ENCODE assay signal across 8 mouse cellular contexts in genomic region chr3:129754650-129755604, GRCm38 (mm10). TPM values are rescaled to one million over a fixed set of nuclear protein-coding genes. Genes with fewer than 3 reads are reported as not detected.
DNase-seq lines count a peak whose midpoint lies in the region; ATAC-seq lines count a peak whose summit lies in the region.

Egf (minus strand) TSS chr3:129755316.

- H3K4me3 ChIP-seq in embryonic facial prominence, embryonic 14.5 days (ENCODE audit: low read depth, low read length), result peak within 1 kb of the TSS; percentile 5; the same call in 1 of the 2 replicates
- peak within 1 kb of the TSS; percentile 33 for H3K4me3 ChIP-seq in heart, embryonic 14.5 days (ENCODE audit: control insufficient read depth in 1 of 2, insufficient read depth in 1 of 2, low read depth in 1 of 2, low read length in 2 of 2)
- peak within 1 kb of the TSS; percentile 37 for H3K4me3 ChIP-seq in kidney, embryonic 16.5 days (ENCODE audit: low read length)
- peak within 1 kb of the TSS; percentile 20 for H3K4me3 ChIP-seq in stomach, embryonic 15.5 days (replicated peaks)

- no peaks in the 10 kb centered on the region; the same call in none of the 2 replicates for H3K4me1 ChIP-seq in embryonic facial prominence, embryonic 14.5 days (ENCODE audit: control insufficient read depth, insufficient read depth, low read length)
- H3K4me1 ChIP-seq in heart, embryonic 14.5 days (ENCODE audit: control insufficient read depth in 2 of 2, insufficient read depth in 2 of 2, low read length in 2 of 2), result peaks cover 5 to 22% of the 10 kb centered on the region in 2 experiments; a peak in 3 of 4 replicates
- H3K4me1 ChIP-seq in kidney, embryonic 16.5 days (ENCODE audit: insufficient read depth, low read length), result peaks cover 9% of the 10 kb centered on the region
- peaks cover 7% of the 10 kb centered on the region; the same call in 1 of the 2 replicates for H3K4me1 ChIP-seq in stomach, embryonic 15.5 days

- H3K9me3 ChIP-seq in embryonic facial prominence, embryonic 14.5 days (ENCODE audit: control insufficient read depth, low read length), result peaks cover 15% of the 10 kb centered on the region
- peaks cover 9% of the 10 kb centered on the region; the same call in 1 of the 2 replicates for H3K9me3 ChIP-seq in heart, embryonic 14.5 days (ENCODE audit: control insufficient read depth, low read length)
- H3K9me3 ChIP-seq in kidney, embryonic 16.5 days (ENCODE audit: low read length), result no peaks in the 10 kb centered on the region
- H3K9me3 ChIP-seq in stomach, embryonic 15.5 days, result no peaks in the 10 kb centered on the region

- peak; percentile 14 for DNase-seq in adrenal gland, postnatal 10 days
- DNase-seq in adrenal gland, postnatal 4 days (ENCODE audit: low spot score in 2 of 2), result no peak
- peak; percentile 60 for DNase-seq in embryonic facial prominence, embryonic 14.5 days (ENCODE audit: low spot score)
- DNase-seq in lung, postnatal 14 days, result peak; percentile 35
- DNase-seq in thymus, postnatal 36 days, result no peak

- WGBS in embryonic facial prominence, embryonic 14.5 days, result 8% methylated on average over 20 of the region's 20 CpGs
- 10% methylated on average over 20 of the region's 20 CpGs for WGBS in heart, embryonic 14.5 days
- WGBS in kidney, embryonic 16.5 days, result 6% methylated on average over 20 of the region's 20 CpGs
- 4% methylated on average over 20 of the region's 20 CpGs for WGBS in stomach, embryonic 15.5 days

- ATAC-seq in embryonic facial prominence, embryonic 14.5 days (ENCODE audit: low read depth), result peak; percentile 47; the same call in 1 of the 2 replicates
- ATAC-seq in heart, embryonic 14.5 days (ENCODE audit: insufficient number of reproducible peaks, insufficient read depth, low FRiP score, low read depth), result peak; percentile 76
- ATAC-seq in kidney, embryonic 16.5 days (ENCODE audit: low FRiP score, low TSS enrichment), result peak; percentile 54; the same call in 1 of the 2 replicates
- ATAC-seq in stomach, embryonic 15.5 days (ENCODE audit: insufficient read depth, low FRiP score, low read depth), result no peak

- H3K9ac ChIP-seq in embryonic facial prominence, embryonic 14.5 days (ENCODE audit: low read depth, low read length), result no peak within 1 kb of the TSS
- H3K9ac ChIP-seq in heart, embryonic 14.5 days (ENCODE audit: low read length), result peak within 1 kb of the TSS; percentile 31
- peak within 1 kb of the TSS; percentile 53 for H3K9ac ChIP-seq in kidney, embryonic 16.5 days (replicated peaks; ENCODE audit: low read length)
- H3K9ac ChIP-seq in stomach, embryonic 15.5 days, result no peak within 1 kb of the TSS

- peak within 1 kb of the TSS; percentile 45 for H3K4me2 ChIP-seq in embryonic facial prominence, embryonic 14.5 days (ENCODE audit: low read depth, low read length)
- H3K4me2 ChIP-seq in heart, embryonic 14.5 days (ENCODE audit: low read length), result peak within 1 kb of the TSS; percentile 74
- peak within 1 kb of the TSS; percentile 55 for H3K4me2 ChIP-seq in kidney, embryonic 16.5 days (replicated peaks; ENCODE audit: low read depth, low read length)
- H3K4me2 ChIP-seq in stomach, embryonic 15.5 days, result peak within 1 kb of the TSS; percentile 49

- no peaks in the 10 kb centered on the region for H3K36me3 ChIP-seq in embryonic facial prominence, embryonic 14.5 days (ENCODE audit: control insufficient read depth, insufficient read depth, low read length)
- no peaks in the 10 kb centered on the region for H3K36me3 ChIP-seq in heart, embryonic 14.5 days (ENCODE audit: control insufficient read depth, insufficient read depth, low read length)
- H3K36me3 ChIP-seq in kidney, embryonic 16.5 days (ENCODE audit: insufficient read depth, low read length), result no peaks in the 10 kb centered on the region
- no peaks in the 10 kb centered on the region for H3K36me3 ChIP-seq in stomach, embryonic 15.5 days

- H3K27ac ChIP-seq in embryonic facial prominence, embryonic 14.5 days (replicated peaks; ENCODE audit: low read depth, low read length), result no peak within 1 kb of the TSS
- H3K27ac ChIP-seq in heart, embryonic 14.5 days (replicated peaks in 1 of 2; ENCODE audit: control insufficient read depth in 1 of 2, insufficient read depth in 1 of 2, low read depth in 2 of 2, low read length in 2 of 2), result peak within 1 kb of the TSS in 1 of 2 experiments; percentile 7; a peak in 1 of 4 replicates
- no peak within 1 kb of the TSS for H3K27ac ChIP-seq in kidney, embryonic 16.5 days (ENCODE audit: low read length)
- no peak within 1 kb of the TSS for H3K27ac ChIP-seq in stomach, embryonic 15.5 days

- peaks cover 3% of the 10 kb centered on the region; the same call in 1 of the 2 replicates for H3K27me3 ChIP-seq in embryonic facial prominence, embryonic 14.5 days (replicated peaks; ENCODE audit: control insufficient read depth, insufficient read depth, low read length)
- H3K27me3 ChIP-seq in heart, embryonic 14.5 days (ENCODE audit: control insufficient read depth, insufficient read depth, low read length), result peaks cover 12% of the 10 kb centered on the region; the same call in 1 of the 2 replicates
- H3K27me3 ChIP-seq in kidney, embryonic 16.5 days (ENCODE audit: insufficient read depth, low read length), result peaks cover 4% of the 10 kb centered on the region; the same call in 1 of the 2 replicates
- H3K27me3 ChIP-seq in stomach, embryonic 15.5 days (replicated peaks), result no peaks in the 10 kb centered on the region

RNA-seq across cellular contexts. Expression of gene Egf, which starts in this region (rescaled TPM):
- total RNA-seq in adrenal gland, postnatal 10 days (2021), result 1 to 10 TPM in 1 of 2 experiments, under 1 TPM in 1; 0.69 to 3.2 TPM
- total RNA-seq in adrenal gland, postnatal 4 days (2021), result 1 to 10 TPM; 3.8 to 4.5 TPM
- polyA plus RNA-seq in embryonic facial prominence, embryonic 14.5 days (2014; fragmentation: Nextera tagmentation; extraction: Ambion mirVana), result 1.9 and 2.2 TPM in 2 replicates
- polyA plus RNA-seq in heart, embryonic 14.5 days (2014; fragmentation: Nextera tagmentation; extraction: Ambion mirVana), result 1.6 and 2.3 TPM in 2 replicates
- 2.3 and 2.4 TPM in 2 replicates for polyA plus RNA-seq in kidney, embryonic 16.5 days (2015; fragmentation: Nextera tagmentation; extraction: Ambion mirVana)
- polyA plus RNA-seq in stomach, embryonic 15.5 days (2015; fragmentation: Nextera tagmentation; extraction: Ambion mirVana), result 1.8 and 2.4 TPM in 2 replicates

Comparison
In these comparisons a context has a peak if more than half of its experiments do, and no peak if none do; other contexts are left out.
1. DNase-seq: peak in adrenal gland, postnatal 10 days (single experiment), embryonic facial prominence, embryonic 14.5 days (single experiment) and lung, postnatal 14 days (single experiment); none in adrenal gland, postnatal 4 days (0 of 2) and thymus, postnatal 36 days (0 of 2).
2. H3K9ac ChIP-seq: peak in heart, embryonic 14.5 days (single experiment) and kidney, embryonic 16.5 days (single experiment); none in embryonic facial prominence, embryonic 14.5 days (single experiment) and stomach, embryonic 15.5 days (single experiment).
3. Peak in every context shown above with its lines, with median percentiles within 50 percentile points of each other: H3K4me2 ChIP-seq and H3K4me3 ChIP-seq.